Mouse (Mus musculus) liver, embryonic 14.5 days (tissue): ENCODE results near the gene Myl12a. TPM values are rescaled to one million over a fixed set of nuclear protein-coding genes. Genes with fewer than 3 reads are reported as not detected.

Experiments used
- ATAC-seq: fragments of 200-750 bp; cut with Nextera tagmentation; 2 replicates; pipeline ENCODE4 v1.8.0; 2017; ENCODE audit warnings: moderate number of reproducible peaks, mild to moderate bottlenecking, moderate library complexity; ENCODE audit not compliant: insufficient read depth
- DNase-seq, 3 experiments: peaks; one replicate each; pipeline ENCODE4 v3.0.0-alpha.2; 2012 to 2013; ENCODE audit warnings: low read depth in 3 of 3, low spot score in 3 of 3
- H3K27ac ChIP-seq: fragments of 300-500 bp; sonication (generic); 2 replicates; pipeline ENCODE4 v1.5.1; 2014; ENCODE audit warnings: moderate library complexity, mild to moderate bottlenecking, control low read depth, inconsistent platforms
- H3K27me3 ChIP-seq: fragments of 300-500 bp; sonication (generic); 2 replicates; pipeline ENCODE4 v1.6.1; 2014; ENCODE audit warnings: mild to moderate bottlenecking, low read length, moderate library complexity; ENCODE audit not compliant: control insufficient read depth, insufficient read depth
- H3K36me3 ChIP-seq: fragments of 300-500 bp; sonication (generic); replicated peaks from 2 replicates; pipeline ENCODE4 v1.6.1; 2014; ENCODE audit warnings: low read depth; ENCODE audit not compliant: control insufficient read depth, insufficient read depth
- H3K4me1 ChIP-seq, 2 experiments: fragments of 200-500 bp in 1 of 2; fragments of 300-500 bp in 1 of 2; sonication (generic) in 1 of 2; replicated peaks; 2 replicates each; pipeline ENCODE4 v1.6.1; 2012 to 2014; ENCODE audit warnings: antibody characterized with exemption in 1 of 2, inconsistent platforms in 1 of 2, low read length in 1 of 2; ENCODE audit not compliant: control insufficient read depth in 2 of 2, insufficient read depth in 2 of 2
- H3K4me2 ChIP-seq: fragments of 300-500 bp; sonication (generic); 2 replicates; pipeline ENCODE4 v1.6.1; 2014; ENCODE audit warnings: low read depth, mild to moderate bottlenecking, control low read depth, moderate library complexity
- H3K4me3 ChIP-seq, 2 experiments: fragments of 200-500 bp in 1 of 2; fragments of 300-500 bp in 1 of 2; sonication (generic) in 1 of 2; 2 replicates each; pipeline ENCODE4 v1.5.1; 2012 to 2014; ENCODE audit warnings: low read depth in 2 of 2, low read length in 2 of 2, mild to moderate bottlenecking in 2 of 2, control low read depth in 1 of 2, inconsistent platforms in 1 of 2, moderate library complexity in 1 of 2; ENCODE audit not compliant: insufficient read depth in 1 of 2
- H3K9ac ChIP-seq: fragments of 300-500 bp; sonication (generic); replicated peaks from 2 replicates; pipeline ENCODE4 v1.6.1; 2014; ENCODE audit warnings: mild to moderate bottlenecking, control low read depth, moderate library complexity
- H3K9me3 ChIP-seq: fragments of 300-500 bp; sonication (generic); 2 replicates; pipeline ENCODE4 v1.6.1; 2016; ENCODE audit warnings: low read length, mixed read lengths; ENCODE audit not compliant: control insufficient read depth
- CTCF ChIP-seq: IDR thresholded peaks from 2 replicates; pipeline ENCODE4 v1.5.1; 2016; ENCODE audit warnings: antibody characterized with exemption, low read depth, control low read depth
- EP300 ChIP-seq: IDR thresholded peaks from 2 replicates; pipeline ENCODE4 v1.6.1; 2016; ENCODE audit warnings: antibody characterized with exemption, low read depth
- WGBS: fragments of 180-500 bp; shearing (Covaris S2); extraction: QIAGEN DNeasy Blood & Tissue Kit; methylation state at CpG from one replicate; pipeline ENCODE4 v1.1.7; 2014; ENCODE audit not compliant: insufficient replicate concordance; 5-methylcytosine and 5-hydroxymethylcytosine counted together
- polyA plus RNA-seq, 2 experiments: library from polyadenylated mRNA; depleted of rRNA in 1 of 2; stranded (reverse) in 1 of 2; unstranded in 1 of 2; fragments of >200 nt; fragmentation: Nextera tagmentation in 1 of 2; extraction: Ambion mirVana in 1 of 2; gene quantifications; 2 replicates each; pipeline versions ENCODE4 v1.2.1 to v1.2.3; 2012 to 2014

Gene Myl12a
- polyA plus RNA-seq, 2 experiments = 92.7 to 163 TPM

DNA sequence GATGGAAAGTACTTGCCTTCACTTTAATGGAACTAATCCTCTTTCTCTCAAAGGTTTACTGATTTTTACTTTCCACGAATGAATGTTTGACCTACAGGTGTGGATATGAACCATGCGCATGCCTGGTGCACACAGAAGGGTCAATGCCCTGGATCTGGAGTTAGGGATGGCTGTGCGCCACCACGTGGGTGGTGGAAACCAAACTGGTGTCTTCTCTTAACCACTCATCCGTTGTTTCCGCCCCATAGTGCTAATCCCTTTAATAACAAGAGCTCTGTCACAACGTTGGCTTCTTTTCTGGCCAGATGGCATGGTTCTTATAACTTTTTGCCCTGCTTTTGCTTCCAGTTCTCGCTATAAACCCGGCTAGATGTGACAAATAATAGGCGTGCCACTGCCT, 51.4 kb downstream of the Myl12a start:
- ATAC-seq = no peak

DNA sequence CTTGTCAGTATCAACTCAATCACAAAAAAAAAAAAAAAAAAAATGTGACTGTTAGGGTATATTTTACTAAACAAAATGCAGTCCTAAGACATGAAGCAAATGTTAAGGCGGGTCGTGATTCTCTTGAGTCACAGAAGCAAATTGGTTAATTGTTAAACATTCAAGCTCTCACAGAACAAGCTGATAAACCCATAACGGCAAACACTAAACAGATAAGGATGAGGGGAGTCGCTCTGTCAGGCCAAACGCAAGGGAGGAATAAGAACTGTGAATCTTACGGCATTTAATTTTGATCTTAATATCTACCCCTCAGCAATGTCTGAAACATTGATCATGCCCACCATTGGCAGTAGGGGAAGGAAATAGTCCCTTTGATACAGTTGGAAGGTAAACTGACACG, 53.5 kb downstream of the Myl12a start:
- no peak for TF ChIP-seq CTCF
- WGBS = 42% methylated on average over 7 of the region's 7 CpGs
- Histone ChIP-seq H3K9ac (no peak overlapping the region), H3K9me3 (no peaks in the 10 kb centered on the region), H3K36me3 (no peaks in the 10 kb centered on the region), H3K27me3 (no peaks in the 10 kb centered on the region), H3K27ac (no peak overlapping the region), H3K4me1 (peaks cover 0 to 2% of the 10 kb centered on the region in 2 experiments; a peak in 2 of 4 replicates), H3K4me3 (no peak overlapping the region), H3K4me2 (no peak overlapping the region)
- ATAC-seq (no peak), DNase-seq (no peak)

More for the DNA sequence above, 51.4 kb downstream of the Myl12a start:
- no peak overlapping the region for H3K4me3 ChIP-seq
- H3K36me3 ChIP-seq = no peaks in the 10 kb centered on the region
- H3K27ac ChIP-seq = no peak overlapping the region
- 61% methylated on average over 10 of the region's 10 CpGs for WGBS
- no peak for TF ChIP-seq EP300
- no peak for TF ChIP-seq CTCF
- DNase-seq = no peak
- H3K9ac ChIP-seq = no peak overlapping the region
- no peaks in the 10 kb centered on the region for H3K27me3 ChIP-seq
- no peaks in the 10 kb centered on the region for H3K9me3 ChIP-seq
- H3K4me1 ChIP-seq = no peaks in the 10 kb centered on the region
- no peak overlapping the region for H3K4me2 ChIP-seq

DNA sequence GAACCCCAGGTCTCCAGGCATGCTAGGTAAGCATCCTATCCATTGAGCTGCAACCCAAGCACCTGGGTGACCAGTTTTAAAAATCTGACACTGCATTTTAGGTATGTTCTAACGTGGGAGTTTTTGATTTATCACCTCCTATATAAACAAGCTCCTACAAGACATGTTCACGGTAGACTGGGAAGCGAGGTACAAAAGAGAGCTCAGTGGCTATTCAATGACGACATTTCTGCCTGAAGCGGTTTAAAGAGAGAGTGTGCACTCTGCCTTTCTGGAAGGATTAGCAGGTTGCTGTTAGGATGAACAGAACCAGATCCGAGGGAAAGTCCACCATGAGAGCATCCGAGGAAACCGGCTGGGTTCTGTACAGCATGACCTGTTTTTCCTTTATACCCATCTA, 54.0 kb downstream of the Myl12a start:
- Histone ChIP-seq H3K27me3 (no peaks in the 10 kb centered on the region), H3K9me3 (no peaks in the 10 kb centered on the region), H3K36me3 (no peaks in the 10 kb centered on the region), H3K4me1 (peaks cover 0 to 2% of the 10 kb centered on the region in 2 experiments; a peak in 2 of 4 replicates), H3K4me3 (no peak overlapping the region), H3K9ac (no peak overlapping the region), H3K4me2 (no peak overlapping the region), H3K27ac (no peak overlapping the region)
- no peak for ATAC-seq
- 66% methylated on average over 8 of the region's 8 CpGs for WGBS
- DNase-seq = no peak
- TF ChIP-seq EP300 (no peak), CTCF (no peak)

DNA sequence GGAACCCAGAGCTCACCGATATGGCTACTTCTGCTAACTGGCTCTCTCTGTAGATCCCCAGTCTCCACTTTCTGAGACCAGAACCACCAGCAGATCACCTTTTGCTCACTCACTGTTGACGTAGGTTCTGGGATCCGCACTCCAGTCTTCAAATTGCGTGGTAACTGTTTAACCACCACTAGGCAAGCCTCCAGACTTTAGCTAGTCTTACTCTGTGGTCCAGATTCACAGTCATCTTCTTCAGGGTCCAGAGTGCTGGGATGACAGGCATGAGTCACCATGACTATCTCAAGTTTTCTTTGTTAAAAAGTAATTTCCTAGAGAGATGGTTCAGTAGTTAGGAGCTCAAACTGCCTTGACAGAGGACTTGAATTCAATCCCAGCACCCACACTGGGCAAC, 58.9 kb downstream of the Myl12a start:
- ATAC-seq = no peak
- Histone ChIP-seq H3K4me3 (no peak overlapping the region), H3K27ac (no peak overlapping the region), H3K27me3 (no peaks in the 10 kb centered on the region), H3K9me3 (no peaks in the 10 kb centered on the region), H3K9ac (no peak overlapping the region), H3K36me3 (no peaks in the 10 kb centered on the region), H3K4me2 (no peak overlapping the region), H3K4me1 (peaks cover 0 to 2% of the 10 kb centered on the region in 2 experiments; a peak in 2 of 4 replicates)
- DNase-seq = no peak
- WGBS = 55% methylated on average over 4 of the region's 4 CpGs
- no peak for TF ChIP-seq CTCF
- no peak for TF ChIP-seq EP300

Other genes starting within 250 kb of the Myl12a start
- gene Tgif1, start 149.3 kb downstream of the Myl12a start, polyA plus RNA-seq (2012; rRNA removed) = 6.3 and 7.0 TPM in 2 replicates
- 5.0 TPM in 2 replicates for gene Tgif1, start 149.3 kb downstream of the Myl12a start, polyA plus RNA-seq (2014; fragmentation: Nextera tagmentation; extraction: Ambion mirVana)
- gene Myom1, start 245 bp downstream of the Myl12a start, polyA plus RNA-seq (2012; rRNA removed) = 1.8 and 2.6 TPM in 2 replicates
- gene Myom1, start 245 bp downstream of the Myl12a start, polyA plus RNA-seq (2014; fragmentation: Nextera tagmentation; extraction: Ambion mirVana) = 1.6 TPM in 2 replicates
- 19.5 and 28.6 TPM in 2 replicates for gene Lpin2, start 179.7 kb upstream of the Myl12a start, polyA plus RNA-seq (2012; rRNA removed)
- 31.1 and 31.6 TPM in 2 replicates for gene Lpin2, start 179.7 kb upstream of the Myl12a start, polyA plus RNA-seq (2014; fragmentation: Nextera tagmentation; extraction: Ambion mirVana)